Mouse (Mus musculus) erythroblast, embryonic 14.5 days (primary cell): ENCODE measurements at regions not wholly inside any gene's neighbourhood (a gene's known extent, or its start where the extent isn't known, plus 50 kb on each side); places are given as distances from the start of the nearest gene placed in this dataset.

ENCODE experiments used
- GATA1 ChIP-seq: IDR thresholded peaks from 2 replicates; pipeline ENCODE4 v1.6.1; 2012; ENCODE audit warnings: low read length, inconsistent platforms, mixed read lengths
- TAL1 ChIP-seq: IDR thresholded peaks from 3 replicates; pipeline ENCODE4 v1.6.1; 2012; ENCODE audit warnings: low read length, inconsistent platforms, mixed read lengths

- no peak for TF ChIP-seq GATA1
- TF ChIP-seq TAL1: no peak
Measured at GRCm38 (mm10) chr1:56346638-56347037, 290.6 kb downstream of the Hsfy2 start.
